Mouse (Mus musculus) bone marrow macrophage, adult 2 months (primary cell): Measurements from ENCODE around the gene Zc3h12d. TPM values are rescaled to one million over a fixed set of nuclear protein-coding genes. Genes with fewer than 3 reads are reported as not detected.

Experiments
- H3K27ac ChIP-seq: 2 replicates; pipeline ENCODE4 v1.5.1; 2012; ENCODE audit warnings: low read depth, low read length; ENCODE audit not compliant: insufficient read depth
- H3K4me1 ChIP-seq: 2 replicates; pipeline ENCODE4 v1.6.1; 2012; ENCODE audit warnings: low read length; ENCODE audit not compliant: control insufficient read depth, insufficient read depth
- H3K4me3 ChIP-seq: 2 replicates; pipeline ENCODE4 v1.5.1; 2012; ENCODE audit warnings: mild to moderate bottlenecking, low read length, moderate library complexity; ENCODE audit not compliant: insufficient read depth
- CTCF ChIP-seq: IDR thresholded peaks from 2 replicates; pipeline ENCODE4 v1.5.1; 2012; ENCODE audit warnings: low read depth, mild to moderate bottlenecking, low read length, moderate library complexity
- POLR2A ChIP-seq: IDR thresholded peaks from 2 replicates; pipeline ENCODE4 v1.6.1; 2012; ENCODE audit warnings: mild to moderate bottlenecking, low read depth, low read length, borderline replicate concordance
- polyA plus RNA-seq: library from polyadenylated mRNA; stranded (reverse); fragments of >200 nt; gene quantifications from 2 replicates; pipeline ENCODE4 v1.2.4, GENCODE M21; 2012; ENCODE audit not compliant: missing spikeins, insufficient read depth, insufficient read length

The Zc3h12d gene
- polyA plus RNA-seq, 1 experiment, result 29.5 TPM

DNA sequence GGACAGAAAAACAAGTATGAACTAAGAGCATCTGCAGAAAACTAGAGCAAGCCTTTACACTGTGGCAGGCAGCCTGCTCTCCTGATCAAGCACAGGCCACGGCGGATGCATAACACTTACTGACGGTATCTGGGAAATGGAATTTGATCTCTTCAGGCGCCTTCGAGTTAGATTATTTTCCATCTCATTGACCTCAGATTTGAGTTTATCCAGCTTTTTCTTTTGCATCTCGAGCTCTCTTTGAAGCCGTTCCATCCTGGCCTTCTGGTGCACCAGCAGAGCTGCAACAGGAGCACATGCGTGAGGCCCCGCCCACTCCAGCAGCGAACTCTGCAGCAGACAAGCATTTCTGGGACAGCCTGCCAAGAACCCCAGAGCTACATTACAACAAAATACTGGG lies 79.0 kb downstream of the Zc3h12d start:
- no peak overlapping the region for H3K4me3 ChIP-seq
- TF ChIP-seq CTCF (no peak), POLR2A (no peak)
- H3K27ac ChIP-seq, result no peak overlapping the region
- H3K4me1 ChIP-seq, result no peaks in the 10 kb centered on the region

Other genes starting within 250 kb of the Zc3h12d start
- gene Lrp11, start 242.7 kb upstream of the Zc3h12d start, polyA plus RNA-seq, result 2.9 and 3.8 TPM in 2 replicates
- 7.1 and 7.6 TPM in 2 replicates for gene Nup43, start 165.0 kb upstream of the Zc3h12d start, polyA plus RNA-seq
- gene Pcmt1, start 151.3 kb upstream of the Zc3h12d start, polyA plus RNA-seq, result 44.5 and 49.0 TPM in 2 replicates
- 16.1 and 18.9 TPM in 2 replicates for gene Lats1, start 151.3 kb upstream of the Zc3h12d start, polyA plus RNA-seq
- 51.3 and 51.9 TPM in 2 replicates for gene Katna1, start 106.5 kb upstream of the Zc3h12d start, polyA plus RNA-seq
- 53.7 and 61.3 TPM in 2 replicates for gene Ginm1, start 39.6 kb upstream of the Zc3h12d start, polyA plus RNA-seq
- gene Ppil4, start 39.6 kb upstream of the Zc3h12d start, polyA plus RNA-seq, result 30.2 and 31.5 TPM in 2 replicates
- 127 and 142 TPM in 2 replicates for gene Tab2, start 123.8 kb downstream of the Zc3h12d start, polyA plus RNA-seq